Mouse (Mus musculus) brain, adult 2 months (tissue): Measurements from ENCODE around the gene Spata17.
"Not testable (repeated sequence)": the region's sequence is repeated elsewhere in the genome, so short reads cannot be mapped to it uniquely, and the experiment has no call there.

Experiments used
- DNase-seq: peaks from one replicate; pipeline ENCODE4 v3.0.0; 2011; ENCODE audit warnings: low read depth, low spot score

Spata17 gene

DNA sequence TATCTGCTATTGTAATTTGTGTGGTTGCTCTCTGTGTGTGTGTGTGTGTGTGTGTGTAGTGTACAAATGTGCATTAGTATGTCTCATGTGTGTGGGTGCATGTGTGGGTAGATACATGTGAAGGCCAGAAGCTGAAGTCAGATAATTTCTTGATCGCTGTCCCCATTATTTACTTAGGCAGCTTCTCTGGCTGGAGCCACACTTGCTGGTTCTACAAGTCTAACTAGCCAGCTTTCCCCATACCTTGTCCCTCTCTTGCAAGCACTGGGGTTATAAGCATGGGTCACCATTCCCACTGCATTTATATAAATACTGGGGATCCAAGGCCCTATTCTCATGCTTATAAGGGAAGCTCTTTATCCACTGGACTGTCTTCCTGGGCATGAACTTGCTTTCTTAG, 39.3 kb downstream of the Spata17 start:
- DNase-seq = no peak

- no peak for DNase-seq
Measured at GRCm38 (mm10) chr1:187170361-187170760, 44.9 kb downstream of the Spata17 start.

GRCm38 (mm10) chr1:187169646-187170045, 45.6 kb downstream of the Spata17 start:
- DNase-seq = no peak

DNA sequence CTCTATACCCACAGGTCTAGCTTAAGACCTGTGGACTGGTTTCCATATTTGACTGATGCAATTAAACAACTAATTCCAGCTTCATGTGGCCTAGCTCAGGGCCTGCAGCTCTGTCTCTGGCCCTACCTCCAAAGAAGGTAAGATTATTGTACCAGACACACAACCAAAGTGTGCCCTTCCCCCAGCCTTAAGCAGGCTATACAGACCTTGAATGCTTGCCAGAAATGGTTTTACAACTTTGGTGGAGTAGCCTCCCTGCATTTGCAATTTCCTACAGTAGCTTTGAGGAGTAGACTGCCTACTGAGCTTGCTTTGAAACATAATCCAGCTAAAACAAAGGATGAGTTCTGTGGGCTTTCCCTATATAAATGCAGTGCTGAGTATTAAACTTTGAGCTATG, 51.7 kb downstream of the Spata17 start:
- DNase-seq = no peak

- no peak for DNase-seq
Measured at GRCm38 (mm10) chr1:187155658-187156057, 59.6 kb downstream of the Spata17 start.

DNA sequence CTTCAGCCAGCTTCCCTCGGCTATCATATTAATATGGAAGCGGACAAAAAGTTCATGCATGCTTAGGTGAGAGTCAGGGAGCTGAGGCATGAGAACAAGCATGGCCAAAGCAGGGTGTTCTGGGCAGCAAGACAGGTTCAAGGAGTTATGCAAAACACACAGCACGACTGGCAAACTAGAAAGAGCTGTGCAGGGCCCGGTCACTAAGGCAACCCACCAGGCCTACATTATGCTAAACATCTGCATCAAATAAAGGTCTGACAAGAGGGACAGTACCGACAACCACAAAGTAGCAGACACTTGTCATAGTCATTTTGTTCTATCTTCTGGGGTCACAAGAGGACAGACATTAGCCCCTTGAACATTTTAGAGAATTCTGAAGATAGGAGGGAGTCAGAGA, 61.6 kb downstream of the Spata17 start:
- no peak for DNase-seq

- no peak for DNase-seq
Measured at GRCm38 (mm10) chr1:187152571-187152970, 62.7 kb downstream of the Spata17 start.

GRCm38 (mm10) chr1:187142984-187143383, 72.3 kb downstream of the Spata17 start:
- no peak for DNase-seq

- peak; percentile 74 for DNase-seq
Measured at GRCm38 (mm10) chr1:187137426-187137825, 77.8 kb downstream of the Spata17 start.

GRCm38 (mm10) chr1:187135887-187136286, 79.4 kb downstream of the Spata17 start:
- no peak for DNase-seq

DNA sequence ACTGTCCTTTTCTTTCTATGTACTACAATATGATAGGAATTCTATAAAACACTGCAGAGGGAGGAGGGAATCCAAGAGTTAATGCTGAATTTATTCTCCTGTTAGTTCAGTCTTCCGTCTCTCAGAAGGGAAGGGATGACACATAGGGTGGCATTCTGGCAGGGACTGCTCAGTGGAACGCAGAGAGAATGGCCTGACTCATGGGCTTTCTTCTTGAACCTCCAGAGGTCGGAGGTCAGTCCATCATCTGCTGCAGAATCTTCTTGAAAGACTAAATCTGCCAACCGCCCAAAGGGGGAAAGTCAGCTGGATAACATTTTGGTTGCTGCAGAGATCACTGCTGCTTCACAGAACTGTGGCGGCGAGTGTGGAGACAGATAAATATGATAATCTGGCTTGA, 81.4 kb downstream of the Spata17 start:
- no peak for DNase-seq

GRCm38 (mm10) chr1:187132348-187132747, 82.9 kb downstream of the Spata17 start:
- DNase-seq = peak; percentile 23

GRCm38 (mm10) chr1:187127548-187127947, 87.7 kb downstream of the Spata17 start:
- not testable (repeated sequence) for DNase-seq

DNA sequence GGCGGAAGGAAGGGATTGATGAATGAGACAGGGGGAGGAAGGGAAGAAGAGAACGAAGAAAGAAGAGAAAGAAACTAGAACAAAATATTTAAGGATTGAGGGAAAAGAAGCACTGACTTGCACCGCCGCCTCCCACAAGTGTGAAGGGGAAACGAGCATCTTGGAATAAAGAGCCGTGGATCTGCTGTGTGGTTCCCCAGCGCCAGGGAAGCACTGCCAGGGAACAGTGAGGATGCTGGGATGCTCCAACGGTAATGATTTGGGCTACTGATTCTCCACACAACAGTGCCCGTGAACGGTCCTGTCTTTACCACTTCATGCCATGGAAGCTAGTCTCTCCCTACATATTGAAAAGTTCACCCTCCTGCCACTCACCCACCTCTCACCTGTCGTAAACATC, 89.5 kb downstream of the Spata17 start:
- DNase-seq = peak; percentile 65

- DNase-seq = peak; percentile 41
Measured at GRCm38 (mm10) chr1:187124967-187125366, 90.3 kb downstream of the Spata17 start.

- DNase-seq = peak; percentile 90
Measured at GRCm38 (mm10) chr1:187119300-187119699, 96.0 kb downstream of the Spata17 start.

GRCm38 (mm10) chr1:187118108-187118507, 97.2 kb downstream of the Spata17 start:
- no peak for DNase-seq

GRCm38 (mm10) chr1:187113716-187114115, 101.5 kb downstream of the Spata17 start:
- no peak for DNase-seq

DNA sequence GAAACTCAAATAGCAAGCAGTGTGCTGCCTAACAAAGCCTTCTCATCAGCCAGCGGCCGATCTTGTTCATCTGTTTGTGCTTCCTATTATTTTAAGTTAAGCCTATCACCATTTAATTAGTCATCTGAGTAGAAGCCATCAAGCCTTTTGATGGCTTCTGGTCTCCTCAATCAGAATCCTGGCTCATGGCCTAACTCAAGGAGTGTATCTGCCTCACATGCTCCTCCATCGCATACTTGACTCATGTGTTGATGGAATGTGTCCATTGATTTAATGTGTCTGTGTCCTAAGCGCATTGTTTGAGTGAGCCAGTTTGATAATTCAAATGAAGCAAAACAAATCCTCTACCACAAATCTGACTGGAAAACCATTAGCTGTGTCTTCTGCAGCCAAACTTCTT, 113.1 kb downstream of the Spata17 start:
- no peak for DNase-seq

GRCm38 (mm10) chr1:187101202-187101601, 114.1 kb downstream of the Spata17 start:
- DNase-seq = no peak

DNA sequence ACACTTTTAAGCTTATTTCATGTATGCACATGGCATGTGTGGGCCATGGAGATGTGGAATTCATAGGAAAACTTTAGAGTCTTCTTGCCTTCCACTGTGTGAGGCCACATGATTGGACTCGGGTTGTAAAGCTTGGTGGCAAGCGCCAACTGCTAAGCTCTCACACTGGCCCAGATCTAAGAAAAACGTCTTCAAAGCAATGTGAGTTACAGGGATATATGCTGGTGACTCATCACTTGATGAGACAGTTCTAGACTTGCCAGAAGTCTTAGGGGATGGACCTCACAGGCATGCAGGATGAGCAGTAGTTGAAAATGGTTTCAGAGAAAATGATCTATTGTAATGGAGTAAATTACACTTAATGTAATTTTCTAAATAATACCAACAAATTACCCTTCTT, 114.6 kb downstream of the Spata17 start:
- DNase-seq = peak; percentile 47

DNA sequence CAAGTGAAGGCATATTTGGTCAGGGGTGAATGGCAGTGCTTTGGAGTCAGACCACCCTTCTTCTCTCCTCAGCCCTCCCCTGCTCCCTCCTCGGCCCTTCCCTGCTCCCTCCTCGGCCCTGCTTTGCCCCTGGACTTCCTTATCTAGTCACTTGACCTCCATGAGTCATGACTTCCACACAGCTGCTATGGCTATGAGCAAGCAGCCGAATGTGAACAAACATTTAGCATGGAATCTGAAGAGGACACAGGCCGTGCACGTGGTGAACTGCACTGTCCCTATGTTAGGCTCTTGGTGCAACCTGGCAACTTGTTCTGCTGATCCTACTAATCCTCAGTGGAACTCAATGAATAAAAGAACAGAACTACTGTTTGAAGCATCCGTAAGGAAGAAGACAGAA, 117.0 kb downstream of the Spata17 start:
- DNase-seq = no peak

- no peak for DNase-seq
Measured at GRCm38 (mm10) chr1:187092546-187092945, 122.7 kb downstream of the Spata17 start.

GRCm38 (mm10) chr1:187088660-187089395, 126.4 kb downstream of the Spata17 start:
- DNase-seq = no peak
